Mouse (Mus musculus) stomach, embryonic 15.5 days (tissue): ENCODE results near the gene B230118H07Rik. TPM values are rescaled to one million over a fixed set of nuclear protein-coding genes. Genes with fewer than 3 reads are reported as not detected.

Experiments
- ATAC-seq: fragments of 200-750 bp; cut with Nextera tagmentation; 2 replicates; pipeline ENCODE4 v1.8.0; 2017; ENCODE audit warnings: low read depth, moderate number of reproducible peaks, moderate TSS enrichment; ENCODE audit not compliant: insufficient read depth, low FRiP score
- H3K27ac ChIP-seq: fragments of 300-500 bp; sonication (generic); 2 replicates; pipeline ENCODE4 v1.5.1; 2015; ENCODE audit warnings: mild to moderate bottlenecking, inconsistent platforms
- H3K27me3 ChIP-seq: fragments of 300-500 bp; sonication (generic); replicated peaks from 2 replicates; pipeline ENCODE4 v1.6.1; 2015; ENCODE audit warnings: inconsistent platforms
- H3K36me3 ChIP-seq: fragments of 300-500 bp; sonication (generic); 2 replicates; pipeline ENCODE4 v1.6.1; 2015; ENCODE audit warnings: inconsistent platforms
- H3K4me1 ChIP-seq: fragments of 300-500 bp; sonication (generic); 2 replicates; pipeline ENCODE4 v1.6.1; 2015; ENCODE audit warnings: inconsistent platforms
- H3K4me2 ChIP-seq: fragments of 300-500 bp; sonication (generic); 2 replicates; pipeline ENCODE4 v1.6.1; 2015; ENCODE audit warnings: mild to moderate bottlenecking, inconsistent platforms
- H3K4me3 ChIP-seq: fragments of 300-500 bp; sonication (generic); replicated peaks from 2 replicates; pipeline ENCODE4 v1.5.1; 2015; ENCODE audit warnings: inconsistent platforms
- H3K9ac ChIP-seq: fragments of 300-500 bp; sonication (generic); 2 replicates; pipeline ENCODE4 v1.6.1; 2015; ENCODE audit warnings: inconsistent platforms
- H3K9me3 ChIP-seq: fragments of 300-500 bp; sonication (generic); 2 replicates; pipeline ENCODE4 v1.6.1; 2016; ENCODE audit warnings: inconsistent platforms
- WGBS: fragments of 180-500 bp; shearing (Covaris S2); methylation state at CpG from one replicate; pipeline ENCODE4 v1.1.7; 2015; 5-methylcytosine and 5-hydroxymethylcytosine counted together
- polyA plus RNA-seq: library from polyadenylated mRNA; unstranded; fragments of >200 nt; fragmentation: Nextera tagmentation; extraction: Ambion mirVana; gene quantifications from 2 replicates; pipeline ENCODE4 v1.2.1, GENCODE M21; 2015

Gene B230118H07Rik
- polyA plus RNA-seq, 1 experiment from 2014 or later: 51.0 TPM

DNA sequence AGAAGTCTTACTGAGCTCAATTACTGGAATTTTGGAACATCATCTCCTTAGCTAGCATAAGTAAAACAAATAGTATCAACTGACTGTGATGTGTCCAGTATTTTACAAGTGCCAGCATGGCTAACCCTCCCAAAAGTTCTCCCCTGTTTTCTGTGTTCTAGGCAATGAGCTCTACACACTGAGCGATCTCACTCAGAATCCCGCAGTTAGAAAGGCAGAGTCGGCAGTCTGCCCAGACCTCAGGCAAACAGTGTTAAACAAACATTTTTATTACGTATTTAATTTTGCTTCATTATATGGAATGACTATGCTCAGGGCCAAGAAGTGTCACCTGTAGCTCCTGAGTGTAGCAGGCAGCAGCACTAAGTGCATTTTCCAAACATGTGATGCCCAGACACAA, 72.1 kb downstream of the B230118H07Rik start:
- H3K36me3 ChIP-seq: no peaks in the 10 kb centered on the region
- H3K9me3 ChIP-seq: no peaks in the 10 kb centered on the region
- no peaks in the 10 kb centered on the region for H3K4me1 ChIP-seq
- no peak overlapping the region for H3K4me2 ChIP-seq
- 53% methylated on average over 4 of the region's 4 CpGs for WGBS
- no peak overlapping the region for H3K27ac ChIP-seq
- H3K9ac ChIP-seq: no peak overlapping the region
- H3K27me3 ChIP-seq: no peaks in the 10 kb centered on the region
- H3K4me3 ChIP-seq: no peak overlapping the region
- ATAC-seq: no peak

GRCm38 (mm10) chr2:101569230-101569629, 80.1 kb downstream of the B230118H07Rik start:
- Histone ChIP-seq H3K27me3 (no peaks in the 10 kb centered on the region), H3K9me3 (no peaks in the 10 kb centered on the region), H3K36me3 (no peaks in the 10 kb centered on the region), H3K27ac (no peak overlapping the region), H3K9ac (no peak overlapping the region), H3K4me3 (no peak overlapping the region), H3K4me1 (no peaks in the 10 kb centered on the region), H3K4me2 (no peak overlapping the region)
- no peak for ATAC-seq
- 81% methylated on average over 4 of the region's 5 CpGs for WGBS

- no peaks in the 10 kb centered on the region for H3K9me3 ChIP-seq
- H3K36me3 ChIP-seq: no peaks in the 10 kb centered on the region
- no peaks in the 10 kb centered on the region for H3K27me3 ChIP-seq
- WGBS: 81% methylated on average over 2 of the region's 2 CpGs
- H3K4me1 ChIP-seq: no peaks in the 10 kb centered on the region
- no peak overlapping the region for H3K4me3 ChIP-seq
- H3K9ac ChIP-seq: no peak overlapping the region
- H3K27ac ChIP-seq: no peak overlapping the region
- H3K4me2 ChIP-seq: no peak overlapping the region
- no peak for ATAC-seq
Measured at GRCm38 (mm10) chr2:101567490-101567889, 81.8 kb downstream of the B230118H07Rik start.

GRCm38 (mm10) chr2:101563776-101564175, 85.6 kb downstream of the B230118H07Rik start:
- no peaks in the 10 kb centered on the region for H3K27me3 ChIP-seq
- 79% methylated on average over 4 of the region's 4 CpGs for WGBS

DNA sequence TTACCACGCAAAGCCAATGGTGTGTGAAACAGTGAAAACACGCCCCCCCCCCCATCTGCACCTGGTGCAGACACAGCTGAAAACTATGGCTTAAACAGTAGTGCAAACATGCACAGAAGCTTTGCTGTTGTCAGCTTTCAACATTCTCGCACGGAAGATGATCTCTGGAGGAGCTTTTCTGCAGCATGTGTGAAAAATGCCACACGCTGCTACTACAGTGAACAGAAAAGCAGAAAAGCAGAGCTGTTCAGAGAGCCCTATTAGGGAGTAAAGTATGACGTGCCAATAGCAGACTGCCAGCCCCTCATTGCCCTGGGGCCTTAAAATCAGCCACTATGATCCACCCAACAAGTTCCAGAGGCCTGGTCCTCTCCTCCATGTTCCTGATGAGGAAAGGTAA, 86.1 kb downstream of the B230118H07Rik start:
- ATAC-seq: no peak
- Histone ChIP-seq H3K27me3 (no peaks in the 10 kb centered on the region), H3K4me3 (no peak overlapping the region), H3K9ac (no peak overlapping the region), H3K36me3 (no peaks in the 10 kb centered on the region), H3K27ac (no peak overlapping the region), H3K4me1 (no peaks in the 10 kb centered on the region), H3K9me3 (no peaks in the 10 kb centered on the region), H3K4me2 (no peak overlapping the region)
- 70% methylated on average over 6 of the region's 6 CpGs for WGBS

More at GRCm38 (mm10) chr2:101563776-101564175, 85.6 kb downstream of the B230118H07Rik start:
- H3K4me2 ChIP-seq: no peak overlapping the region
- H3K4me1 ChIP-seq: no peaks in the 10 kb centered on the region
- H3K4me3 ChIP-seq: no peak overlapping the region
- H3K27ac ChIP-seq: no peak overlapping the region
- no peak overlapping the region for H3K9ac ChIP-seq
- no peaks in the 10 kb centered on the region for H3K9me3 ChIP-seq
- no peaks in the 10 kb centered on the region for H3K36me3 ChIP-seq
- no peak for ATAC-seq

DNA sequence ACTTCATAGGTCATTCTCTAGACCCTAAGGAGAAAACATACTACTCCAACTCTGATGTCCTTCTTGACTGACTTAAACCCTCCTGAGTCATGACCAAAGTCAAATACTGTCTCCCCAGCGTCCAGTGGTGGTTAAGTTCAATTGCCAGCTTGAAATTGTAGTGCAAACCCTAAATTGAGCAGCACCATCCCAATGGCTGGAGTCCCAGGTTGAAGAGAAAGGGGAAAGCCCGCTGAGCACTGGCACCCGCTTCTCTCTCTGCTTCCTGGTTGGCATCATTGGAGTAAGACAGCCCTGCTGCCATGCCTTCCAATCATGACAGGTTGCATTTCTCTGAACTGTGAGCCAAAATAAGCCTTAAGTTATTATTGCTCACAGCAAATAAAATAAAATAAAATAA, 89.9 kb downstream of the B230118H07Rik start:
- no peak overlapping the region for H3K27ac ChIP-seq

GRCm38 (mm10) chr2:101555886-101556285, 93.4 kb downstream of the B230118H07Rik start:
- H3K27me3 ChIP-seq: no peaks in the 10 kb centered on the region
- no peaks in the 10 kb centered on the region for H3K4me1 ChIP-seq
- ATAC-seq: no peak
- H3K9me3 ChIP-seq: no peaks in the 10 kb centered on the region
- WGBS: 90% methylated on average over 1 of the region's 1 CpGs
- no peak overlapping the region for H3K27ac ChIP-seq
- no peak overlapping the region for H3K4me3 ChIP-seq
- no peaks in the 10 kb centered on the region for H3K36me3 ChIP-seq
- no peak overlapping the region for H3K9ac ChIP-seq
- no peak overlapping the region for H3K4me2 ChIP-seq

More for the DNA sequence above, 89.9 kb downstream of the B230118H07Rik start:
- no peaks in the 10 kb centered on the region for H3K9me3 ChIP-seq
- no peaks in the 10 kb centered on the region for H3K36me3 ChIP-seq
- H3K9ac ChIP-seq: no peak overlapping the region
- ATAC-seq: no peak
- no peaks in the 10 kb centered on the region for H3K27me3 ChIP-seq
- WGBS: 86% methylated on average over 3 of the region's 3 CpGs
- H3K4me3 ChIP-seq: no peak overlapping the region
- no peaks in the 10 kb centered on the region for H3K4me1 ChIP-seq
- no peak overlapping the region for H3K4me2 ChIP-seq

GRCm38 (mm10) chr2:101553851-101554250, 95.5 kb downstream of the B230118H07Rik start:
- Histone ChIP-seq H3K27me3 (no peaks in the 10 kb centered on the region), H3K9ac (no peak overlapping the region), H3K4me1 (no peaks in the 10 kb centered on the region), H3K27ac (no peak overlapping the region), H3K9me3 (no peaks in the 10 kb centered on the region), H3K4me3 (no peak overlapping the region), H3K36me3 (no peaks in the 10 kb centered on the region), H3K4me2 (no peak overlapping the region)
- WGBS: 61% methylated on average over 5 of the region's 5 CpGs
- no peak for ATAC-seq

- H3K9ac ChIP-seq: no peak overlapping the region
- no peak overlapping the region for H3K4me2 ChIP-seq
- no peak overlapping the region for H3K4me3 ChIP-seq
- H3K9me3 ChIP-seq: no peaks in the 10 kb centered on the region
- no peaks in the 10 kb centered on the region for H3K27me3 ChIP-seq
- 83% methylated on average over 8 of the region's 8 CpGs for WGBS
- ATAC-seq: no peak
- no peak overlapping the region for H3K27ac ChIP-seq
- no peaks in the 10 kb centered on the region for H3K36me3 ChIP-seq
- no peaks in the 10 kb centered on the region for H3K4me1 ChIP-seq
Measured at GRCm38 (mm10) chr2:101552301-101552700, 97.0 kb downstream of the B230118H07Rik start.

GRCm38 (mm10) chr2:101551026-101551719, 98.2 kb downstream of the B230118H07Rik start:
- Histone ChIP-seq H3K9ac (no peak overlapping the region), H3K4me3 (no peak overlapping the region), H3K27ac (no peak overlapping the region), H3K4me1 (no peaks in the 10 kb centered on the region), H3K9me3 (no peaks in the 10 kb centered on the region), H3K36me3 (no peaks in the 10 kb centered on the region), H3K4me2 (no peak overlapping the region), H3K27me3 (no peaks in the 10 kb centered on the region)
- 65% methylated on average over 6 of the region's 6 CpGs for WGBS
- no peak for ATAC-seq

DNA sequence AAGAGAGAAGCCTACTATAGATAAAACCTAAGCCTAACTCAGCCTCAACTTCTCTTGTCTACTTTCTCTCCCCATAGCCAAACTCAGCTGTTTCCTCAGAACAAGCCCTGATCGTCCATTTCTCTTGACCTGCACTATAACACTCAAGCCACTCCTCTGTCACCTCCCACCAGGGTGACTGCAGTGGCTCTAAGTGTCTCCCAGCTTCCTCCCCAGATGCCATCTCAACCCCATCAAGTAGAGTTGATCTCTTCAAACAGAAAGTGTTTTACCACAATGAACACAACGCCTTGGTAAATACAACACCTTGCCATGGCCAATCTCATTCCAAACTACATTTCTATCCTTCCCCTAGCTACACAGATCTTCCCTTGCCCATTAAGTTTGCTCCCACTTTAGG, 99.2 kb downstream of the B230118H07Rik start:
- ATAC-seq: no peak
- H3K9ac ChIP-seq: no peak overlapping the region
- no peaks in the 10 kb centered on the region for H3K27me3 ChIP-seq
- H3K36me3 ChIP-seq: no peaks in the 10 kb centered on the region
- no peaks in the 10 kb centered on the region for H3K4me1 ChIP-seq
- H3K27ac ChIP-seq: no peak overlapping the region
- no peaks in the 10 kb centered on the region for H3K9me3 ChIP-seq
- no peak overlapping the region for H3K4me2 ChIP-seq
- 54% methylated on average over 2 of the region's 2 CpGs for WGBS
- H3K4me3 ChIP-seq: no peak overlapping the region

DNA sequence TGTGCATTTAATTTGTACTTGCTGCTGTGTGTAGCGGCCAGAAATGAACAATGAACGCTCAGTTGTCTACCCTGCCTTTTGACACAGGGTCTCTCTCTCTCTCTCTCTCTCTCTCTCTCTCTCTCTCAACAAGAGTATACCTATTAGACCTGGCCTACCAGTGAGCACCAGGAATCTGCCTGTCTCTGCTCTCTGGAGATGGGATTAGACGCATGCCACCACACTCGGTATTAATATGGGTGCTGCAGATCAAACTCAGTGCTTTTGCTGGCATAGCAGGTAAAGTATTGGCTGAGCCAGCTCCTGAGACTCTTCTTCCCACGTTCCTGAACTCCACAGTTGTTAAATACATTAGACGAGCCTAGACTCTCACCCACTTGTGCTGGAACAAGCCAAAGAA, 100.5 kb downstream of the B230118H07Rik start:
- Histone ChIP-seq H3K9ac (no peak overlapping the region), H3K27me3 (no peaks in the 10 kb centered on the region), H3K36me3 (no peaks in the 10 kb centered on the region), H3K4me1 (no peaks in the 10 kb centered on the region), H3K9me3 (no peaks in the 10 kb centered on the region), H3K4me3 (no peak overlapping the region), H3K27ac (no peak overlapping the region), H3K4me2 (no peak overlapping the region)
- WGBS: 82% methylated on average over 6 of the region's 6 CpGs
- no peak for ATAC-seq

- Histone ChIP-seq H3K36me3 (no peaks in the 10 kb centered on the region), H3K27me3 (no peaks in the 10 kb centered on the region), H3K9me3 (no peaks in the 10 kb centered on the region), H3K4me2 (no peak overlapping the region), H3K4me3 (no peak overlapping the region), H3K9ac (no peak overlapping the region), H3K27ac (no peak overlapping the region), H3K4me1 (no peaks in the 10 kb centered on the region)
- 89% methylated on average over 2 of the region's 2 CpGs for WGBS
- no peak for ATAC-seq
Measured at GRCm38 (mm10) chr2:101545593-101545992, 103.7 kb downstream of the B230118H07Rik start.
